Mouse (Mus musculus) embryonic fibroblast, embryonic 13.5 days (primary cell): Measurements from ENCODE around the gene Tab1. TPM values are rescaled to one million over a fixed set of nuclear protein-coding genes. Genes with fewer than 3 reads are reported as not detected.

ENCODE experiments used
- H3K27ac ChIP-seq: 2 replicates; pipeline ENCODE4 v1.5.1; 2012; ENCODE audit warnings: low read length, control low read depth, inconsistent platforms; ENCODE audit not compliant: insufficient read depth
- H3K4me1 ChIP-seq: 2 replicates; pipeline ENCODE4 v1.6.1; 2011; ENCODE audit warnings: low read length; ENCODE audit not compliant: control insufficient read depth, insufficient read depth
- H3K4me3 ChIP-seq: 2 replicates; pipeline ENCODE4 v1.5.1; 2011; ENCODE audit warnings: mild to moderate bottlenecking, control low read depth, low read length; ENCODE audit not compliant: insufficient read depth
- CTCF ChIP-seq: IDR thresholded peaks from 2 replicates; pipeline ENCODE4 v1.5.1; 2011; ENCODE audit warnings: mild to moderate bottlenecking, control low read depth, low read length, moderate library complexity, borderline replicate concordance; ENCODE audit not compliant: insufficient read depth
- POLR2A ChIP-seq: IDR thresholded peaks from 2 replicates; pipeline ENCODE4 v1.6.1; 2011; ENCODE audit warnings: low read depth, mild to moderate bottlenecking, control low read depth, low read length, moderate library complexity
- polyA plus RNA-seq: library from polyadenylated mRNA; stranded (reverse); fragments of >200 nt; gene quantifications from 2 replicates; pipeline ENCODE4 v1.2.4, GENCODE M21; 2011; ENCODE audit warnings: low read depth; ENCODE audit not compliant: missing spikeins, insufficient read length

Tab1 gene
- polyA plus RNA-seq, 1 experiment = 12.2 TPM

DNA sequence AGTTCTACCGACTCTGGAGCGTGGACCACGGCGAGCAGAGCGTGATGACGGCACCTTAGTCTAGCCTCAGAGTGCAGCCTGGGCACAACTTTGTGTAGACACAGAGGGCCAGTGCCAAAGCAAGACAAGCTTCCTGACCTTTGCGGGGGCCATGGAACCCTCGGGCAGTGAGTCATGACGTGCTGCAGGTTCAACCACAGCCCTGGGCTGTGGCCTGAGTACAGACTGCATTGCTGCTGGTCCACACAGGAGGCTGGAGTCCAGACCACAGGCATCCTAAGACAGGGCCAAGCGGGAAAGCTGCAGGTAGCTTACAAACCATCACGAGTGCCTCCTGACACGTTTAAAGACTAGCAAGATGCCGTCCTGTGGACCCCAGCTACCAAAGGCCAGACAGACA lies 27.3 kb downstream of the Tab1 start:
- TF ChIP-seq POLR2A (no peak), CTCF (no peak)
- Histone ChIP-seq H3K4me1 (peaks cover 20% of the 10 kb centered on the region), H3K4me3 (no peak overlapping the region), H3K27ac (peak overlapping the region; percentile 56)

DNA sequence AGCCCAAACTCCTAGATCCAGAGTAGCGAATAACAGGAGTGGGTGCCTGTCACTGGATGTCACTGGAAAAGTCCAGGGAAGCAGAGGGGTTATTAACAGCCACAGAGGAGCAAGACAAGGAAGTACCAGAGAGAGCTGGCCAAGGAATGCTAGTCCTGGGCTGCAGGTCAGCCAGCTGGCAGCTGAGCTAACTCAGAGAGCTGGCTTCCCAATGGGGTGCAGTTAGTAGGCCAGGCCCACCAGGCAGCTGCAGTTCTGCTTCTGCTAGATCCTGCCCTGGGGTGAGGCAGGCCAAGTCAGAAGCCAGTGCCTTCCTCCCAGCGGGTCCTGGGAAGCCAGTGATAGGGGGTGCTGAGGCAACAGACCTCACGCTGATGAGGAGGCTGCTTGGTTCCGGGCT lies 27.8 kb downstream of the Tab1 start:
- no peak for TF ChIP-seq POLR2A
- peaks cover 20% of the 10 kb centered on the region for H3K4me1 ChIP-seq
- H3K27ac ChIP-seq = no peak overlapping the region
- H3K4me3 ChIP-seq = no peak overlapping the region

DNA sequence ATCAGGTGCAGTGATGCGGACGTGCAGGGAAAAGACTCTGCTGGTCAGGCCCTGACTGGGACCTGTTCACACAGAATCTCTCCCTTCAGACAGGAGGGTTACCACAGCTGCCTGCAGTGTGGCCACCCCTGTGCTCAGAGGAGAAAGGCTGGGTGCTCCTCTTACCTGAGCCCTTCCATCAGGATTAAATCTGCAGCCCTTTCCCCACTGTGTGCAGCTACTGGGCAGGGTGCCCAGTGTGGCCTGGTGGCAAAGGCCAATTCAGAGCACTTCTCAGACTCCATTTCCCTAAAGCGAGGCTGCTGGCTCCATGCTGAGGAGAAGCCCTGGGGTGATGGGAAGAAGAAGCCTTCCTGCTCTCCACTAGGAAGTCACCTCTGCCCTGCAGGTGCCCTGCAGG lies 28.3 kb downstream of the Tab1 start:
- no peak for TF ChIP-seq CTCF
- no peak for TF ChIP-seq POLR2A
- peaks cover 20% of the 10 kb centered on the region for H3K4me1 ChIP-seq
- H3K4me3 ChIP-seq = no peak overlapping the region
- H3K27ac ChIP-seq = no peak overlapping the region

DNA sequence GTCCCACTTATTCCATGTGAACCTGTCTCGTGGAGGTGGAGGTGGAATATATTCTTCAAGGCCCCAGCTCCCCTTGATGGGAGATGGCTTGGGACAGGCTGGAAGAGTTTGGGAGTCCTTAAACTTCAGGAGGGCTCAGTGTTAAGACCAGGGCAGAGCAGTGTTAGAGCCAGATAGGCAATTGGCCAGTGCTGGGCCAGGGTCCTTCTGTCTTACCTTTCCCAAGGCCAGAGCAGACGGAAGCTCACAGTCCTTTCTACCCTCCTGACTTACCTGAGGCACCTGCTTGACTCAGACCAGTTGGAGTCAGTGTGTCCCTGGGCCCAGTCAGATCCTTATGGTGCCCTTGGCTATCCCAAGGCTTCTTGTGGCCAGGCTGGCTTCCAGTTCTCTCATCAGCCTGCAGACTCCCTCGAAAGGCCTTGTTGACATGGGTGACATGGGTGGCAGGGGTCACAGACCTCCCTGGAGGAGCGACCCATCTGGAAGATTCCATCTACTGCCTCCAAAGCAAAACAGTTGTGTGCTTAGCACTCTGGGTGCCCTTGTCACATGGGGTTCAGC lies 29.6 kb downstream of the Tab1 start:
- peaks cover 20% of the 10 kb centered on the region for H3K4me1 ChIP-seq

DNA sequence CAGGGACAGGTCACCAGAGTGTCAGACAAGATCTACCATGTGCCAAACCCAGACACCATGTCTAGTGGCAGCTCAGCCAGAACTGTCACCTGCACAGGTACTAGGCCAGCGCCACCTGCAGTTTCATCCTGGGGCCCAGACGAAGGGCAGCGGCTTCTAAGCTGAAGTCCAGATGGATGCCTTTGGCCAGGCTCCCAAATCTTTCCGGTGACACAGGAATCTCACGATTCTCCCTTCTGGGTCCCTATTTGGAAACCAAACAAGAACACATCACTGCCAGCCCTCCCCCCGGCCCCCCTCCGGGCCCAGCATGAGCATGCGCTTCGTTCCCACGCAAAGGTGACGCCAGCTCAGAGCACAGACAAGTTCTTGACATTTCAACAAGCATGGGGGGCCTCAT lies 30.3 kb downstream of the Tab1 start:
- TF ChIP-seq CTCF (no peak), POLR2A (no peak)
- Histone ChIP-seq H3K4me1 (peaks cover 20% of the 10 kb centered on the region), H3K27ac (no peak overlapping the region), H3K4me3 (no peak overlapping the region)

More for the DNA sequence above, 29.6 kb downstream of the Tab1 start:
- H3K4me3 ChIP-seq = no peak overlapping the region
- no peak overlapping the region for H3K27ac ChIP-seq
- TF ChIP-seq CTCF = no peak

DNA sequence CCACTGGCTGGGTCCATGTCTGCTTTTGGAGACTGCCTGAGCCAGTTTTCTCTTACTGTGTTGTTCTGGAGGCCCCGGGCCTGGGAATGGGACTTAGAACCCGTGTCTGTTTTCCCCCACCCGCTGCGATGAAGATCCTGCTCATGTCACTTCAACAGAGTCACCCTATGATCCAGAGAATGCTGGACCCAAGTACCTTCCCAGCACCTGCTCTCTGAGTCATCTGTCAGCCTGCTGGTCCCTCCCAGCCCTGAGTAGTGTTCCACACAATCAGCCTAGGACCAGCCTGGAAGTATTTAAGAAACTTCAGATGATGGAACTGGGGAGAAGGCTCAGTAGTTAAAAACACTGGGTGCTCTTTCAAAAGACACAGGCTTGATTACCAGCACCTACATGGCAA lies 30.8 kb downstream of the Tab1 start:
- TF ChIP-seq POLR2A (no peak), CTCF (no peak)
- no peak overlapping the region for H3K27ac ChIP-seq
- peaks cover 18% of the 10 kb centered on the region for H3K4me1 ChIP-seq
- H3K4me3 ChIP-seq = no peak overlapping the region

DNA sequence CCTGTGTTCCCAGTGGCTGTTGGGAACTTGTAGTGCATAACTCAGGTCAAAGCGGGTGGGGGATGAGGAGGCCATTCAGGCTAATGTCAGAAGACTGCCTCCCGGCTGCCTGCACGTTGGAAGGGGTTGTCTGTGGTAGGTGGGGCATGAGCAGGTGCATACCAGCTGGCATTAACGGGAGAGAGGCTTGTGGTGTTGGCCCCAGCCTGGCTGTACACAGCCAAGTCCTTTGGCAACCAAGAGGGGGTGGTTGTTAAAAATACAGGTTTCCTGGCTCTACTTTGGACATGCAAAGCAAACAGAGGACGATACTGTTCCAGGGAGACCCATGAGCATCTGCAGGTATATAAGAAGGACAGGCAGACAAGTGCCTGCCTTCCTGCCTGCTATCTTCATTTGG lies 32.5 kb downstream of the Tab1 start:
- Histone ChIP-seq H3K27ac (no peak overlapping the region), H3K4me3 (no peak overlapping the region), H3K4me1 (peaks cover 4% of the 10 kb centered on the region; the same call in 1 of the 2 replicates)
- TF ChIP-seq POLR2A (no peak), CTCF (no peak)

DNA sequence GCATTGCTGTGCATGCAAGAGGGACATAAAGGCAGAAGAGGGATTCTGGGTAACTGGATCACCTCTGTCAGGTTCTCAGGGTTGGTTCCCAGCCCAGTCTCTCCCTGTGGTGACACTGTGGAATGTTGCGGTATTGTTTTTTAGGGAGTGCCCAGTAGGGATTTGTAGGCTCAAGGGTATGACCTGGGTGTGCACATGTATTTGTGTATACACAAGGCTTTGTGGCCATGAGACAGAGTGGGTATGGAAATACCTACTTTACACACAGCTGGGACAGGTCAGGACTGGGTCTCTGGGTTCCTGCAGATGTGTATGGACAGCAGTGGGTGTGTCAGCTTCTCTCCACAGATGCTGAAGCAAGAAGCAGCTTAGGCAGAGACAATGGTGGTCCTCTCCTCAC lies 36.6 kb downstream of the Tab1 start:
- 0 out of 2 replicates have a peak, but pooled peaks cover 2% of the 10 kb centered on the region for H3K4me1 ChIP-seq
- H3K27ac ChIP-seq = no peak overlapping the region
- TF ChIP-seq POLR2A (no peak), CTCF (no peak)
- H3K4me3 ChIP-seq = no peak overlapping the region

DNA sequence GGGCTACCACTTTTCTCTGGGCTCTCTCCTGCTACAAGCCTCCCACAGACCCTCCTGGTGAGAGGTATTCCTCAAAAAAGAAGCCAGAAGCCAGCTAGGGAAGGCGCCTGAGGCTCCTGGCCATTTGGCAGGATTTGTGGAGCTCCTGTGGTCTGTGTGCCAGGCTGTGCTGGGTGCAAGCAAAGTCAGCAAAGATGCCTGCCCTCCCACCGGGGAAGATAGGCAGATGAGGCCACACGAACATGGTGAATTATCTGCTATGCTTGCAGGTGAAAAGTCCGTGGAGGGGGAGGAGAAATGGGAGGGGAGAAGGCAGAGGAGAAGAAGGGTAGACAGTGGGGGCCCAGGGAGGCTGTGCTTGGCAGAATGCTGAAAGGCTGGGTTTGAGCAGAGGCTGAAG lies 37.4 kb downstream of the Tab1 start:
- H3K4me3 ChIP-seq = no peak overlapping the region
- no peak overlapping the region for H3K27ac ChIP-seq
- 0 out of 2 replicates have a peak, but pooled peaks cover 2% of the 10 kb centered on the region for H3K4me1 ChIP-seq
- TF ChIP-seq CTCF (no peak), POLR2A (no peak)

DNA sequence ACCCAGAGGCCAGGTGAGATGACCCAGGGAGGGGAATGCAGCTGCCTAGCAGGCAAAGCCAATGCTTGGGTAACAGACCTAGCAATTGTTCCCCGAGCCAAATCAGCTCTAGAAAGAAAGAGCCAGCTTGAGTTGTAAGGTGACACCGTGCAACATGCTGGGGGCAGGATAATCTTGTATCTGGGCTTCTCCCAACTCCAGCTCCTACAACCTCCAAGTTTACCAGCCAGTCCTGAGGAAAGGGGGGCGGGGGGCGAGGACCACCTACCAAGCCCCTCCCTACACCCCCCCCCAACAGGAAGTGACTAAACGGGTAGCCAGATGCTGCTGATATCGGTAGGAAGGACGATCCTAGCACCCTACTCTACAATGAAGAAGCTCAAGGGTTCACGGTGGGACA lies 38.4 kb downstream of the Tab1 start:
- Histone ChIP-seq H3K4me1 (0 out of 2 replicates have a peak, but pooled peaks cover 2% of the 10 kb centered on the region), H3K4me3 (no peak overlapping the region), H3K27ac (no peak overlapping the region)
- TF ChIP-seq CTCF (no peak), POLR2A (no peak)

DNA sequence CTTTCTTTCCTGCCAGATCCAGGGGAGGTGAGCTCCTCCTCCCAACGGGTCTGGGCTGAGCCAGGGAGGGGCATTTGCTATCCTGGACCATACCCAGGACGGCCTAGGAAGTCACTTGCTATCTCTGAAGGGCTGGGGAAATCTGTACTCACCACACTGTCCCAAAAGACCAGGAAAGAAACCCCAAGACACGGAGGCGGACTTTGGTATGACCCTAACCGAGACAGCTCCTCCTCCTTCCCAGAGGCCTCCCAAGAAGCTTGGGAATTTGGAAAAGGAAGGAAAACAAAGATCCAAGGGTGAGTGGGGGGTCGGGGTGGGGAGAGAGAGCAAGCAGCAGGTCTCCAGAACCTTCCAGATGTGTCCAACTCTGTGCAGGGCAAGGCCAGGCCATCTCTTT lies 38.9 kb downstream of the Tab1 start:
- no peak overlapping the region for H3K27ac ChIP-seq

More for the DNA sequence above, 38.9 kb downstream of the Tab1 start:
- 0 out of 2 replicates have a peak, but pooled peaks cover 2% of the 10 kb centered on the region for H3K4me1 ChIP-seq
- no peak overlapping the region for H3K4me3 ChIP-seq
- no peak for TF ChIP-seq CTCF
- no peak for TF ChIP-seq POLR2A
